Mouse (Mus musculus) kidney, postnatal 25 days (tissue): Measurements from ENCODE around the gene Col16a1.
A peak's percentile ranks its signal among the peaks of the same experiment; 100 is the strongest.

Experiments
- DNase-seq, 2 experiments: peaks; one replicate each; pipeline ENCODE4 v3.0.0; 2021; ENCODE audit warnings: mixed read lengths in 2 of 2

Col16a1 gene

GRCm38 (mm10) chr4:130047331-130048202, at the start of gene Col16a1:
Gene Col16a1 (plus strand): TSS chr4:130047840.
- peak; percentile 96 for DNase-seq

GRCm38 (mm10) chr4:129998124-129998523, 49.5 kb upstream of the Col16a1 start:
- no peak for DNase-seq

DNA sequence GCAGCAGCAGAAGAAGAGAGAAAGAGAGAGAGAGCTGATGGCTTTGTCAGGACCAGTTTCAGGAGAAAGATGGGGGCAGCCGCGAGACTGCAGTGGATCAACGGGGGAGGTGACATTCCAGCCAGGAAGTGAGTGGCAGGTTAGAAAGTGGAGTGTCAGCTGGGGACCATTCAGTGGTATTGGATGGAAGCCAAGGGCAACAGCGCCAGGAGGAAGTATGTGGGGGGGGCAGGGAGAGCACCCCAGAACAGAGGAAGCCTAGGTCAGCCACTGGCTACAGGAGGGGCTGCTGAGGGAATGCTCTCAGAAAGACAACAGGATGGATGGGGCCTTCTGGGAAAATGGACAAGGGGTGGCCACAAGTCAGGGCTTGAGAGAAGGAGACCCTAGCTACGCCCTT, 45.9 kb upstream of the Col16a1 start:
- no peak for DNase-seq

DNA sequence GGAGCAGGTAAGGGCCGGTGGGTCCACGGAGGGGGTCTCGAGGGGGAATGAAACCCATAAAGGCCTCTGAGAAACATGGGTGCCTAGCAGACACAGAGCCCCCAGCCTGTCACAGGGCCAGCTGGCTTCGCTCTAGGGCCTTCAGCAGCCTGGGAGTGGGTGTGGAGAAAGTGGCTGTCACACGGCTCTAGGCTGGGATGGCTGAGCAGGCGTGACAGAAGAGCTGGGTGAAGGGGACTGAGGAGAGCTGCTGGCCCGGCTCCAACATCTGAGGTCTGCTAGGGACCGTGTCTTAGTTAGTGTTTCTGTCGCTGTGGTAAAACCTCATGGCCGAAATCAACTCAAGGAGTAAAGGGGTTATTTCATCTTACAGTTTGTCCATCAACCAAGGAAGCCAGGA, 45.5 kb upstream of the Col16a1 start:
- no peak for DNase-seq

DNA sequence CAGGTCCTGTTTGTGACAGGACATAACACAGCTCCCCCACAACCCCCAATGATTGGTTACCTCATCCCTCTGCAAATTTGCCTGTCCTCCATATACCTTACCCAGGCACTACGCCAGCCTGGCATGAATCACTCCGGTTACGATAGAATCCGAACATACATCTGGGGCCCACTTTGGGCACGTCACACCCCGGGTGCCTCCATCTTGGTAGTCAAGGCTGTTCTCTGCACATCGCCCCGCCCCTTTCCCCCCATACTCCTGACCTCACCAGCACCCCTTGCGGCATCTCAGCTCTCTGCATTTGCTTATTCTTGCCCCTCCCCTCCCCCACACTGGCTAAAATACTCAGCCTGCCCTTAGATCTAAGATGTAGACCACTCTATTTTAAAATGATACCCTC, 42.0 kb upstream of the Col16a1 start:
- DNase-seq: no peak

GRCm38 (mm10) chr4:130006533-130006932, 41.1 kb upstream of the Col16a1 start:
- DNase-seq: no peak

GRCm38 (mm10) chr4:130009043-130009442, 38.6 kb upstream of the Col16a1 start:
- DNase-seq: no peak

GRCm38 (mm10) chr4:130010723-130011122, 36.9 kb upstream of the Col16a1 start:
- no peak for DNase-seq

DNA sequence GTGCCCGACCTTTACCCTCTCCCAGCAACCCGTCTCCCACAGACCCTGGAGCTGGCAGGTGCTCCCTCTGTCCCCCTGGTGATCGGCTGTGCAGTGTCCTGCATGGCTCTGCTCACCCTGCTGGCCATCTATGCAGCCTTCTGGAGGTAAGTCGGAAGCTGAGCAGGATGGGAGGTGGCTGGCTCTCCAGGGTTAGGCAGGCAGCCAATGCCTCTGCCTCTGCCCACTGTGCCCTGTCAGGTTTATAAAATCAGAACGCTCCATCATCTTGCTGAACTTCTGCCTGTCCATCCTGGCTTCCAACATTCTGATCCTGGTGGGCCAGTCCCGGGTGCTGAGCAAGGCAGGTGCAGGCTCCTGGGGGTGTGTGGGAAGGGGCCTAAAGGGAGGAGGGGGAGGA, 35.4 kb upstream of the Col16a1 start:
- DNase-seq: no peak

GRCm38 (mm10) chr4:130013111-130013510, 34.5 kb upstream of the Col16a1 start:
- DNase-seq: no peak

GRCm38 (mm10) chr4:130016010-130016409, 31.6 kb upstream of the Col16a1 start:
- no peak for DNase-seq

DNA sequence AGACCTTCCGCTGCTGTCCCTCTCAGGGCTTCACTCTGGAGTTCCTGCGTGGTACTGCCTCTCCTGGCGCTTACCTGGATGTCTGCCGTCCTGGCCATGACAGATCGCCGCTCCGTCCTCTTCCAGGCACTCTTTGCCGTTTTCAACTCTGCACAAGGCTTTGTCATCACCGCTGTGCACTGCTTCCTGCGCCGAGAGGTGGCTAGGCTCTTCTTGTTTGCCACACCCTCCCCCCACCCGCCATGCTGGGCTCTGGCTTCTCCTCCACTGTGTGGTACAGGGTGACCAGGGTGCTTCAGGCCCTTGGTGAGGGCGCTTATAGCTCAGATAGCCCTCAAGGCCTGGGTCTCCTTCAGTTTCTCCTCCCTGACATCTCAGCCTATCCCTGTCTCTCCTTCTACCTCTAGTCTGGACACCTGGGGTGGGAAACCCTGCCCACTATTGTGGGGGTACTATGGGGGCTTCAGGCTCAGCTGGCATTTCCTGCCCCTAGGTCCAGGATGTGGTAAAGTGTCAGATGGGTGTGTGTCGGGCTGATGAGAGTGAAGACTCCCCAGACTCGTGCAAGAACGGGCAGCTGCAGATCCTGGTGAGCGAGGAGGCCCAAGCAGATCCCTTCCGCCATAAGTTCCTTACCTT, 30.5 kb upstream of the Col16a1 start:
- no peak for DNase-seq

- DNase-seq: no peak
These were observed 24.7 kb upstream of the Col16a1 start for GRCm38 (mm10) chr4:130022952-130023351.

- DNase-seq: no peak
These were observed 24.0 kb upstream of the Col16a1 start for GRCm38 (mm10) chr4:130023511-130024231.

GRCm38 (mm10) chr4:130025544-130025943, 22.1 kb upstream of the Col16a1 start:
- no peak for DNase-seq

GRCm38 (mm10) chr4:130031146-130031545, 16.5 kb upstream of the Col16a1 start:
- DNase-seq: no peak

GRCm38 (mm10) chr4:130033496-130033895, 14.1 kb upstream of the Col16a1 start:
- DNase-seq: no peak

DNA sequence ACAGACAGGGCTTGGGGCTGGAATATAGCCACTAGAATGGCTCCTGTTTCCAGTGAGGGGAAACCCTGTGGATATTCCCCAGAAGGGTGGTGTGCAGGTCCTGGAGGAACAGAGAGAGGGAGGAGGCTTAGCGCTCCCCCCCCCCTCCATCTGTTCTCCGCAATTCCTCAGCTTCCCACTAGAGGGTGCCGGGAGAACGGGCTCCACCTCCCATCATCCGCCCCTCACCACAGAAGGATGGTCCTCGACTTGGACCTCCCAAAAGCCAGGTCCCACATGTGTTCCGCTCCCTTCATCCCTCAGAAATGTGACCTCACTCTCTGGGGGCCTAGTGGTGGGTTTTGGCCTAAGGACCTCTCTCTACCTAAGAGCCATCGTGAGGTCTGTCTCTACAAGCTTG, 11.5 kb upstream of the Col16a1 start:
- peak in 1 of 2 experiments; percentile 53 for DNase-seq

DNA sequence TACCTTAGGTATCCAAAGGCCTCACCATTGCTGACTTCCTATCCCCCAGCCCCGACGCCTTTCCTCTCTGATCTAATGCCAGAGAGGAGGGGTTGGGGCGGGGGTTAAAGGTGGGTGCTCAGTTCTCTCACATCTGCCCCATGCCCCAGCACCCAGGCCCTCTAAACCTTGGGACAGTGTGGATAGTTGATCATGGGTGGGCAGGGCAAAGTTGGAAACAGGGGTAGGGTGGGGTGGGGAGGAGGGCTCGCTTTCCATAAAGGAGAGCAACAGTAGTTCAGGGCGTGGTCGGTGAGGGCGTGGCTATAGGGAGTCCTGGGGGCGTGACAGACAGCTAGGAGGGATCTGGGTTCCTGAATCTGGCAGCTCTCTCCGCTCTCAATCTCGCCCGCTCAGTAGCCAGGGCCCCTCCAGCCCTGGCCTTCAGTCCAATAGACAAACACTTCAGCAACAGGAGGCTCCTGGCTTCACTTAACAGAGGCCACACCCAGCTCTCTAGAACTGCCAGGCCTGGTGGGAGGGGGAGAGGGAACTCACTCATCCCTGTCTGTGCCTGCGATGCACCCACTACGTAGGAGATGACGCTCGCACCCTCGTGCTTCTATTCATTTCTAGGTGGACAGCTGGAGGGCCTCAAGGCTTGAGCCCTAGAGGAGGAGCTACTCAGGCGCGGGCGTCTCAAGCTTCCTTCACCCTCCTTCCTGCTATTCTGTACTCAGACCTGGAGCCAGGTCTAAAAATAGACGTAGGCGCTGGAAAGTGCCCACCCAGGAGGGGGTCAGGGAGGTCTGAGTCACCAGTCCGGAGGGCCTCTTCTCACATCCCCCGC, 10.9 kb upstream of the Col16a1 start:
- peak; percentile 53 to 84 for DNase-seq

- no peak for DNase-seq
These were observed 8.3 kb upstream of the Col16a1 start for GRCm38 (mm10) chr4:130039351-130039750.

DNA sequence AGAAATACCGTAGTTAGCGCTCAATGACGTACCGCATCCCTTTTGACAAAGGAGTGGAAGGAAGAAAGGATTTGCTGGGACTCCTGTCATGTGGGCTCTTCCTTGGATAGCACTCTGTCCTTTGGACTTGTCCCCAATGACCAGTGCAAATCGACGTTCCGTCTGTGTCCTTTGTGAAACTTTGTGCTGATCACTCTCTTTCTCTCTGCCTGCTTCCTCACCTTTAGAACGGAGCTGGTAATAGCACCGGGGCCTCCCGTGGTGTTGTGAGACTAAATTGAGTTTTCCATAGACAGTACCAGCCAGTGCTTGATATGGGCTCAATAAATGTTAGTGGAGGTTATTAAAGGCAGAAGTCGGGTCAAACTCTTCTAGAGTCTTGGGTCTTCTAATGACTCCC, 6.6 kb upstream of the Col16a1 start:
- DNase-seq: no peak

DNA sequence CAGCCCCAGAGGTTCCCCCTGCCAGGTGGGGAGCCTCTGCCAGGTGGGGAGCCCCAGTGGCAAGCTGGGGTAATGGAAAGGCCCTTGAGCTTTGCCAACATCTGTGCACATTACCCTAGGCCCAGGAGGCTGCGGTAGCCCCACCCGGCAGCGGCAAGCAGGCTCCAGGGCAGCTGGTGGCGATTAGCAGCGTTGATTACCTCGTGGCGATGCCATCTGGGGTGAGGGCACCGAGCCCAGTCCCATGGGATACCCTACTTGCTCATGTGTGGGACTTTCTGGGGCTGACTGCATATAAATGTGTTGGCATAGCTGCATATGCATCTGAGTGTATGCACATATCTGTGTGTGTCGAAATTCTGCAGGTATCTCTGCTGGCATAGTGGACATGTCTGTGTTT, 3.4 kb upstream of the Col16a1 start:
- DNase-seq: no peak

GRCm38 (mm10) chr4:130045609-130046008, 2.0 kb upstream of the Col16a1 start:
- DNase-seq: peak; percentile 49 to 72
